Mouse (Mus musculus) layer of hippocampus, adult 9-10 months (tissue): ENCODE results near the gene Specc1.

Experiments used
- DNase-seq: peaks from one replicate; pipeline ENCODE4 v3.0.0; 2022; ENCODE audit warnings: low spot score

Specc1 gene

GRCm38 (mm10) chr11:61968875-61969274 lies 12.3 kb downstream of the Specc1 start:
- no peak for DNase-seq

DNA sequence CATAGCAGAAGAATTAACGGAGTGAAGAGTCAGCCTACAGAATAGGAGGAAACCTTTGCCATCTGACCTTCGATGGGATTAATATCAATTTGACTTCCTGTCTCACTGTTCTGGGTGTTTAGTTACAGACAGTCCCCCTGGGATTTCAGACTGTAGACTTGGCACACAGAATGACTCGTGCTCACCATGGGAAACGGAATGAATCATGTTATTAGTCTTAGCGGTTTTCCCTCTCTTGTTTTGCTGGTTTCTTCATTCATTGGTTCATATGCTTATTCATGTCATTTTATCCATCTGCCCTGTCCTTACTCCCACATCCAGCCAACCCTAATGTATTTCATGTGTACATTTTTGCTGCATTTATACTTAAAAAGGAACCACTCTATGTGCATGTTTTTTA lies 14.3 kb downstream of the Specc1 start:
- DNase-seq, result no peak

GRCm38 (mm10) chr11:61971441-61972221 lies 15.1 kb downstream of the Specc1 start:
- no peak for DNase-seq

DNA sequence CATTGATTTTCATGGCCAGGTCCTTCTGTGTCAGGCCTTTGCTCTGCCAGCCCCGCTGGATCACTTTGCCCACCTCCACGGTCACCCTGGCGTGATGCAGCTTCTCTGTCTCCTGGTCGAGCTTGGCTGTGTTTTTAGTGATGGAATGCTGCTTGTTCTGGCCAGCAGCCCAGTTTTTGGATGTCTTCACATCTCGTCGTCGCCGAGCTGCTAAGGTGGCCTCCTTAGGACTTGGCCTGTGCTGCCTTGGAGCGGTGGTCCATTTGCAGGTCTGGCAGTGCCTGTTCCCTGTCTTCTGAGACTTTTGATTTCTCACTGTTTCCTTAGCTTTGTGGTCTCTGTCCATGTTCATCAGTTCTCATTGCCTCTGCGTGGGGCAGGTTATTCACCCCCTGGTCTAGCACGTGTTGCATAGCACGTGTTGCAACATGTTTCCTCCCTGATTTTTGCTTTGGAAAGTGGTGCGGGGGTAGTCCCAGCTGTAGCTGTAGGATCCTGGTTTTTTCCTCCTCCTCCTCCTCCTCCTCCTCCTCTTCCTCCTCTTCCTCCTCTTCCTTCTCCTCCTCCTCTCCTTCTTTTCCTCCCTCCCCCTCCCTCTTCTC lies 17.6 kb downstream of the Specc1 start:
- no peak for DNase-seq

GRCm38 (mm10) chr11:61975783-61976182 lies 19.2 kb downstream of the Specc1 start:
- no peak for DNase-seq

DNA sequence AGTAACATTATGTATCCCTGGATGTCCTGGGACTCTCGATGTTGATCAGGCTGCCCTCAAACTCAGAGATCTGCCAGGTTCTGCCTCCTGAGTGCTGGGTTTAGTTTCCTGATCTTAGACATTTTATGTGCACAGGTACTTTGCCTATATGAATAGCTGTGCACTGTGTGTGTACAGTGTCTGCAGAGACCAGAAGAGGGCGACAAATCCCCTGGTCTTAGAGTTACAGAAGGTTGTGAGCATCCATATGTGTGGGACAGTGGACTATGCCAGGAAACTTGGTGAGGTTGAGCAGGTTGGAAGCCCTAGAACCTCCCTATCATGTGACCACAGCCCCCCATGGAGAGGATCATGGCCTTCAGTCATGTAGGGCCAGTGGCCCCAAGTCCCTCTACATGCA lies 24.7 kb downstream of the Specc1 start:
- no peak for DNase-seq

GRCm38 (mm10) chr11:61982828-61983227 lies 26.3 kb downstream of the Specc1 start:
- DNase-seq, result no peak

DNA sequence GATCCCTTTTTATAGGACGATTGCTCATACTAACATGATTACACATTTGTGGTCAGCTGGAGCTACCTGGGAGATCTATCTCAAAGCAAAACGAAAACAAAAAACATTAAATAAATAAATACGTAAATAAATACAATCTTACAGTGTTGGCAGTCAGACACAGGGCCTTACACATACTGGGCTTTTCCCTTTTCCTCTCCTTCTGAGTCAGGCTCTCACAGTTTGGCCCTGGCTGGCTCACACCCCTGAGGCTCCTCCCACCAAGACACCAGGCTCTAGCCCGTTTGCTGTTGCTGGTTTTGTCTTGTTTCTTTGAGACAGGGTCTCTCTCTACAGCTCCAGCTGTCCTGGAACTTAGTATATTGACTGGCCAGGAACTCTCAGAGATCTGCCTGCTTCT lies 30.4 kb downstream of the Specc1 start:
- DNase-seq, result no peak

GRCm38 (mm10) chr11:61989647-61990046 lies 33.1 kb downstream of the Specc1 start:
- DNase-seq, result no peak

DNA sequence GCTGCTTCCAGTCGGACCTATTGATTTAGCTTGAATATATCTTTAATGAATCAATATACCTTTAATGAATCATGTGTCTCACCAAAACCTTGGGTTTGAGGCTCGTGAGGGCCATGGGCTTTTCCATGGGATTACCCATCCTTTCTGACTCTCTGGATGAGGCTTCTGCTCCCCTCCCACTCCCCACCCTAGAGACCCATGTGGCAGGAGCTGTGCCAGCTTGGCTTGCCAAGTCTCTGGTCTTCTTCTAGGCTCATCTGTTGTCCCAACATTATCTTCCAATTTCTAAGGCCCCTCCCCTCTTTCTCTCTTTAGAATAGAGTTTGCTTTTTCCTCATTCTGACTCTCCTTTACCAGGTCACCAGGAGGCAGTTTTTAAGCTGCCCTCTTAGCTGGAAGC lies 35.0 kb downstream of the Specc1 start:
- no peak for DNase-seq

- no peak for DNase-seq
Observed at GRCm38 (mm10) chr11:61992671-61993285, 36.2 kb downstream of the Specc1 start.

- DNase-seq, result no peak
Observed at GRCm38 (mm10) chr11:61999501-61999900, 42.9 kb downstream of the Specc1 start.

- DNase-seq, result no peak
Observed at GRCm38 (mm10) chr11:62000099-62000498, 43.5 kb downstream of the Specc1 start.

- no peak for DNase-seq
Observed at GRCm38 (mm10) chr11:62001977-62002376, 45.4 kb downstream of the Specc1 start.

DNA sequence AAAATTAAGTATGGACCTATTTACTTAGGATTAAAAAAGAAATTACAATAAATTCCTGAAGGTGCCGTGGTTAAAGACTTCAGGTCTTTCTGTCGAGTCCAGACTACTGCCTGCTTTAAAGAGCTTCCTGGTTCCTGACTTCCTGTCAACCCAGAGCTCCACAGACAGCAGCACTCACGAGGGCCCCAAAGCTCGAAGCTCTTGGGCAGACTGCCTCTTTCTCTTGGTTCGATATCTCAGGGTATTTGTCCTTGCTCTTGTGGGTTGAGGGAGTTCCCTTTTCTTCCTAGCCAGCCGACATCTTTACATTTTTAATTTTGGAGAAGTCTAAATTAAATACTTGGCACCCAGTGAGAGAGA lies 48.3 kb downstream of the Specc1 start:
- DNase-seq, result no peak

- DNase-seq, result no peak
Observed at GRCm38 (mm10) chr11:62005241-62005910, 48.8 kb downstream of the Specc1 start.

DNA sequence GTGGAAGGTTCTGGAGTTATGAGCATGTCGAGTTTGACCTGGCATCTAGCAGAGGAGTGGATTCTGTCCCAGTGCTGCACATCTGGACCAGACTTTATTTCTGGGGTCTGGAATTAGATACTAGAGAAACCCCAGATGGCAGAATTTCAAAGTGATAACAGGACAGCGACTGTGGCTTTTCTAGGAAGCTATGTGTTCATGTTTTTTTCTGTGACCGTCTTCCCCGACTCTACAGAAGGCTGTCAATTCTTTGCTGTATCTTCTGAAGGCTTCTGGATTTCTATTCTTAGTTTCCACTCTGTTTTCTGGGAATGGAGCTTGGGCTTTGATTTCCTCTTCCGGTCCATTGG lies 49.3 kb downstream of the Specc1 start:
- no peak for DNase-seq

DNA sequence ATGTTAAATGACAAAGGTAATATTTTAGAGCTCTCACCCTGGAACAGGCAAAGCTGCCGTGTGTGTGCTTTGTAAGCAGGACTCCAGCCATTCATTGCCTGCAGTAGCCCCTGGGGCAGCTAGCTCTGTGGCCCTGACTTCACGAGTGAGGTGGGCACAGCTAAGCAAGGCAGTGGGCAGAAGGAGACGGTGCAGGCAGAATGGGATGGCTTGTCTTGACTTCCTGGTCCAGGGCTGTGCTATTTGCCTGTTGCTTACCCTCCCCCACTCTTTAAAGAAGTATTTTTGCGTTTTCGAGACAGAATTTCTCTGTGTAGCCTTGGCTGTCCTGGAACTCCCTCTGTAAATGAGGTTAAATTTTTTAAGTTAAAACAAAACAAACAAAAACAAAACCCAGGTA lies 50.1 kb downstream of the Specc1 start:
- DNase-seq, result no peak

DNA sequence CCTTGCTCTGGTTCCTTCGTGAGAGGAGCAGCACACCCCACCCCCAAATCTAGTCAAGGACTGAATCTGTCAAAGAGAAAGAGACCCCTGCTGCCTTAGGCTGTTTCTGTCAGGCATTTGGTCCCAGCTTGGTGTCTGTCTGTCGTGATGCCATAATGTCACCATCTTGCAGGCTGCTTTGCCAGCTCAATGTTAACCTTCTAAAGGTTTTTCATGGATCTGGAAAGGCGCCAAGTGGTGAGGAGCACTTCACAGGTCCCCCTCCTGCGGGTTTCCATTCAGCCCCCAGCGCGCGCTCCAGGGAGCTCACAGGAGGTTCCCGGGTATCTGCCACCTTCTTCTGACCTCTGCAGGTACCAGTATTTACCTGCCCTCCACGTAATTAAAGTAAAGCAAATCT lies 51.4 kb downstream of the Specc1 start:
- DNase-seq, result no peak

DNA sequence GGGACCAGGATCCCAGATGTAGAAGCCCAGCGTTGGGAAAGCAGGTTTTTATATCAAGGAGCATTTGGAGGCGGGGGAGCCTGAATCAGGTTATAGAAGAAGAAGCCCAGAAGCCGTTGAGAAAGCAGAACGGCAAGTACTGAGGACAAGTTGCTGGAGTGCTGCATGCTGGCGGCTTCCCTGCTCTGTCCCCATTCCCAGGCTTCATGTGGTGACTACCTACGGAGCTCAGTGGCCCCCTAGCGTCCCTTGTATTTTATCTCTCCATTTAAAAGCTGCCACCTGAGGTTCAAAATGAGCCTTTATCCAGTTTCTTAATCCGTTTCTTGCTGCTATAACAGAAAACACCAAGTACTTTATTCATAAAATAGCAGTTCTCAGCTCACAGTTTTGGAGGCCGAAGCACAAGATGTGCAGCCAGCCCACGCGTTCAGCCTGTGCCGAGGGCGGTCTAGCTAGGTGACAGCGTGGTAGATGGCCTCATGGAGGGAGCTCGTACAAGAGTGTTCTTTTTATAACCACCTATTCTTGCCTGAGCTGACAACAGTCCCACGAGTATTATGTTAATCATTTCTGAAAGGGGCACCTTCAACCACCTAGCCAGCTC lies 54.2 kb downstream of the Specc1 start:
- no peak for DNase-seq

GRCm38 (mm10) chr11:62012039-62012438 lies 55.5 kb downstream of the Specc1 start:
- no peak for DNase-seq

DNA sequence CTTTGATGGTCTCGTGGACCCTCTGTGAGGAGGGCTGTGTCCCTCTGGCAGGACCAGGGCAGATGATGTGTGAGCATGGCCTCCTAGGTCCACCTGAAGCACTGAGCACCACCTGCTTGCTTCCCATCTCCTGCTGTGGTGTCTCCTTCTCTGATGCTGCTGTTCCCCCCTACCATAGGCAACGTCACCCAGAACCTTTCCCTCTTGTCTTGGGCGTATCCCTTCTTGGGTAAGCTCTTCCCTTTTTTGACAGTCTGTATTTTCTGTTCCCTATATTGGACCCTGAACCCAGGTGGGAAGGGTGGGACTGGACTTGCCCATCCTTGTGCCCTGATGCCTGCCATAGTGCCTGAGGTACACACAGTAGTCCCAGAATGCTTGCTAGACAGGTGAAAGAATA lies 56.9 kb downstream of the Specc1 start:
- no peak for DNase-seq
